Mouse (Mus musculus) CH12.LX (cell line): Measurements from ENCODE around the gene Dscam. TPM values are rescaled to one million over a fixed set of nuclear protein-coding genes. Genes with fewer than 3 reads are reported as not detected.
A peak's percentile ranks its signal among the peaks of the same experiment; 100 is the strongest.

Experiments
- DNase-seq: peaks from one replicate; pipeline ENCODE4 v3.0.0-alpha.2; 2013; ENCODE audit errors: extremely low read depth
- H3K27ac ChIP-seq: 2 replicates; pipeline ENCODE4 v1.5.1; 2012; ENCODE audit warnings: low read depth, mild to moderate bottlenecking, control low read depth, moderate library complexity; ENCODE audit not compliant: insufficient read depth
- H3K27me3 ChIP-seq: replicated peaks from 2 replicates; pipeline ENCODE3; 2012; ENCODE audit warnings: inconsistent platforms
- H3K36me3 ChIP-seq, 2 experiments: replicated peaks in 1 of 2; 2 replicates each; pipeline versions ENCODE3 to v1.6.1; 2012; ENCODE audit warnings: inconsistent platforms in 1 of 2, low read length in 1 of 2, mild to moderate bottlenecking in 1 of 2, mixed read lengths in 1 of 2, moderate library complexity in 1 of 2; ENCODE audit not compliant: control insufficient read depth in 1 of 2, insufficient read depth in 1 of 2
- H3K4me1 ChIP-seq, 2 experiments: 2 replicates each; pipeline ENCODE4 v1.6.1; 2012; ENCODE audit warnings: inconsistent platforms in 1 of 2, moderate library complexity in 1 of 2; ENCODE audit not compliant: insufficient read depth in 2 of 2, control insufficient read depth in 1 of 2
- H3K4me2 ChIP-seq: 2 replicates; pipeline ENCODE4 v1.6.1; 2012; ENCODE audit warnings: low read depth, mild to moderate bottlenecking, control low read depth; ENCODE audit not compliant: poor library complexity, insufficient read depth, severe bottlenecking
- H3K4me3 ChIP-seq, 3 experiments: fragments of 150-350 bp in 1 of 3; sonication (generic) in 1 of 3; replicated peaks in 1 of 3; 2 replicates each; pipeline versions ENCODE3 to v1.5.1; 2011 to 2012; ENCODE audit warnings: low read depth in 2 of 3, low read length in 2 of 3, mild to moderate bottlenecking in 2 of 3, moderate library complexity in 2 of 3, control low read depth in 1 of 3, improper control_type of control experiment in 1 of 3, inconsistent platforms in 1 of 3, mixed read lengths in 1 of 3; ENCODE audit not compliant: poor library complexity in 1 of 3
- H3K79me2 ChIP-seq: replicated peaks from 2 replicates; pipeline ENCODE4 v1.6.1; 2012; ENCODE audit warnings: mild to moderate bottlenecking, moderate library complexity; ENCODE audit not compliant: control insufficient read depth, poor library complexity, insufficient read depth, severe bottlenecking; ENCODE audit errors: extremely low read depth
- H3K9ac ChIP-seq: 2 replicates; pipeline ENCODE4 v1.6.1; 2012; ENCODE audit warnings: low read depth, mild to moderate bottlenecking, control low read depth, moderate library complexity; ENCODE audit not compliant: insufficient read depth
- H3K9me3 ChIP-seq: replicated peaks from 2 replicates; pipeline ENCODE3; 2012; ENCODE audit warnings: low read length, inconsistent platforms, mixed read lengths
- BHLHE40 ChIP-seq: IDR thresholded peaks from 2 replicates; pipeline ENCODE4 v1.6.1; 2011; ENCODE audit warnings: mild to moderate bottlenecking, low read depth, low read length, improper control_type of control experiment
- CHD1 ChIP-seq: IDR thresholded peaks from 2 replicates; pipeline ENCODE4 v1.6.1; 2012; ENCODE audit warnings: low read depth, low read length, improper control_type of control experiment, inconsistent platforms
- CHD2 ChIP-seq: IDR thresholded peaks from 2 replicates; pipeline ENCODE4 v1.6.1; 2011; ENCODE audit warnings: low read length, improper control_type of control experiment
- E2F4 ChIP-seq: IDR thresholded peaks from 2 replicates; pipeline ENCODE4 v1.6.1; 2011; ENCODE audit warnings: low read depth, low read length, improper control_type of control experiment; ENCODE audit not compliant: insufficient replicate concordance
- EP300 ChIP-seq: IDR thresholded peaks from 2 replicates; pipeline ENCODE4 v1.6.1; 2011; ENCODE audit warnings: low read length, improper control_type of control experiment
- ETS1 ChIP-seq: conservative IDR thresholded peaks from 2 replicates; pipeline ENCODE4 v1.6.1; 2012; ENCODE audit warnings: low read depth, mild to moderate bottlenecking, inconsistent platforms, low read length, improper control_type of control experiment, moderate library complexity
- GABPA ChIP-seq: IDR thresholded peaks from 2 replicates; pipeline ENCODE4 v1.6.1; 2012; ENCODE audit warnings: low read depth, low read length, improper control_type of control experiment, inconsistent platforms; ENCODE audit not compliant: insufficient replicate concordance
- HCFC1 ChIP-seq: IDR thresholded peaks from 2 replicates; pipeline ENCODE4 v1.6.1; 2012; ENCODE audit warnings: low read depth, mild to moderate bottlenecking, inconsistent platforms, low read length, improper control_type of control experiment
- IRF4 ChIP-seq: IDR thresholded peaks from 2 replicates; pipeline ENCODE4 v1.6.1; 2014; ENCODE audit warnings: low read depth, mild to moderate bottlenecking, inconsistent platforms, low read length, improper control_type of control experiment
- JUN ChIP-seq: IDR thresholded peaks from 2 replicates; pipeline ENCODE4 v1.6.1; 2011; ENCODE audit warnings: low read depth, mild to moderate bottlenecking, low read length, improper control_type of control experiment, moderate library complexity; ENCODE audit not compliant: insufficient read depth
- JUND ChIP-seq: conservative IDR thresholded peaks from 2 replicates; pipeline ENCODE4 v1.6.1; 2011; ENCODE audit warnings: low read depth, low read length, improper control_type of control experiment
- MAFK ChIP-seq: IDR thresholded peaks from 2 replicates; pipeline ENCODE4 v1.6.1; 2011; ENCODE audit warnings: low read length, improper control_type of control experiment; ENCODE audit not compliant: insufficient replicate concordance
- MYC ChIP-seq: IDR thresholded peaks from 2 replicates; pipeline ENCODE4 v1.6.1; 2011; ENCODE audit warnings: low read depth, mild to moderate bottlenecking, improper control_type of control experiment, low read length
- PAX5 ChIP-seq: IDR thresholded peaks from 2 replicates; pipeline ENCODE4 v1.6.1; 2012; ENCODE audit warnings: low read length, inconsistent platforms, mixed read lengths
- POLR2A ChIP-seq: IDR thresholded peaks from 2 replicates; pipeline ENCODE4 v1.6.1; 2011; ENCODE audit warnings: low read depth, mild to moderate bottlenecking, improper control_type of control experiment, low read length
- RAD21 ChIP-seq: IDR thresholded peaks from 2 replicates; pipeline ENCODE4 v1.6.1; 2011; ENCODE audit warnings: low read depth, mild to moderate bottlenecking, low read length, improper control_type of control experiment, moderate library complexity
- RCOR1 ChIP-seq: conservative IDR thresholded peaks from 2 replicates; pipeline ENCODE4 v1.6.1; 2012; ENCODE audit warnings: low read depth, mild to moderate bottlenecking, inconsistent platforms, low read length, improper control_type of control experiment
- TCF12 ChIP-seq: IDR thresholded peaks from 2 replicates; pipeline ENCODE4 v1.6.1; 2014; ENCODE audit warnings: low read depth, mild to moderate bottlenecking, inconsistent platforms, low read length, improper control_type of control experiment
- USF2 ChIP-seq: conservative IDR thresholded peaks from 2 replicates; pipeline ENCODE4 v1.6.1; 2011; ENCODE audit warnings: low read depth, low read length, improper control_type of control experiment
- ZKSCAN1 ChIP-seq: IDR thresholded peaks from 2 replicates; pipeline ENCODE4 v1.6.1; 2012; ENCODE audit warnings: low read depth, inconsistent platforms, low read length, improper control_type of control experiment, borderline replicate concordance
- ZMIZ1 ChIP-seq: IDR thresholded peaks from 2 replicates; pipeline ENCODE4 v1.6.1; 2012; ENCODE audit warnings: low read depth, mild to moderate bottlenecking, inconsistent platforms, low read length, improper control_type of control experiment
- dilution Hi-C: fragments of 300-500 bp; cut with MboI; formaldehyde crosslinking; loops from 2 replicates; pipeline ENCODE4 v1.14.3; 2020; ENCODE audit warnings: low sequenced_read_pairs; ENCODE audit not compliant: extremely low pct_unique_long_range_greater_than_20kb, extremely low pct_ligation_motif_present
- in situ Hi-C: fragments of 300-500 bp; cut with MboI; formaldehyde crosslinking; loops from 3 replicates; pipeline ENCODE4 v1.14.3; 2019; ENCODE audit warnings: low sequenced_read_pairs, low pct_ligation_motif_present, low pct_unique_long_range_greater_than_20kb, mixed read lengths
- polyA plus RNA-seq: library from polyadenylated mRNA; unstranded; fragments of >175 nt; gene quantifications from 2 replicates; pipeline ENCODE4 v1.2.1, GENCODE M21; 2012; ENCODE audit warnings: low read depth; ENCODE audit not compliant: insufficient read length
- total RNA-seq, 2 experiments: library from RNA; depleted of rRNA; stranded (reverse); fragments of 300-350 nt in 1 of 2; fragments of >200 nt in 1 of 2; gene quantifications; 2 replicates each; pipeline ENCODE4 v1.2.3; 2012 to 2014

Dscam gene
- total and polyA plus RNA-seq, 3 experiments: under 0.01 to 0.39 (median 0.12) TPM

GRCm38 (mm10) chr16:97190604-97191003 is 20.1 kb upstream of the Dscam start:
- Histone ChIP-seq H3K36me3 (no peaks in the 10 kb centered on the region), H3K4me1 (peaks cover 11 to 22% of the 10 kb centered on the region in 2 experiments), H3K9ac (no peak overlapping the region), H3K27me3 (no peaks in the 10 kb centered on the region), H3K27ac (no peak overlapping the region), H3K4me3 (no peak overlapping the region), H3K79me2 (no peaks in the 10 kb centered on the region), H3K9me3 (peaks cover 3% of the 10 kb centered on the region), H3K4me2 (peak overlapping the region; percentile 50; the same call in 1 of the 2 replicates)
- TF ChIP-seq USF2 (no peak), BHLHE40 (no peak), ETS1 (peak; percentile 86), E2F4 (no peak)
- DNase-seq: no peak
- in situ Hi-C loops (no loop called here), dilution Hi-C loops (no loop called here)

GRCm38 (mm10) chr16:97171500-97171899 is 948 bp upstream of the Dscam start:
- in situ Hi-C loops: no loop called here
- H3K4me3 ChIP-seq: no peak overlapping the region
- H3K4me1 ChIP-seq: peaks cover 0 to 32% of the 10 kb centered on the region in 2 experiments; a peak in 3 of 4 replicates
- no peak for DNase-seq
- no peaks in the 10 kb centered on the region for H3K27me3 ChIP-seq
- no peaks in the 10 kb centered on the region for H3K36me3 ChIP-seq
- dilution Hi-C loops: no loop called here
- H3K79me2 ChIP-seq: no peaks in the 10 kb centered on the region
- H3K4me2 ChIP-seq: no peak overlapping the region
- H3K9me3 ChIP-seq: peaks cover 7% of the 10 kb centered on the region
- H3K27ac ChIP-seq: no peak overlapping the region
- TF ChIP-seq ETS1 (no peak), BHLHE40 (no peak), RCOR1 (no peak), ZKSCAN1 (no peak), GABPA (no peak), PAX5 (no peak), USF2 (no peak), ZMIZ1 (no peak), MYC (no peak), JUN (no peak), CHD2 (no peak), MAFK (no peak), EP300 (no peak), POLR2A (no peak), RAD21 (no peak), HCFC1 (no peak), JUND (no peak), IRF4 (no peak), TCF12 (no peak), CHD1 (no peak)
- H3K9ac ChIP-seq: no peak overlapping the region
